Mouse (Mus musculus): Measurements from ENCODE around the gene Rnf31. TPM values are rescaled to one million over a fixed set of nuclear protein-coding genes. Genes with fewer than 3 reads are reported as not detected.

The Rnf31 gene
- polyA plus RNA-seq, 1 experiment from 2014 or later, result 13.2 TPM

- Histone ChIP-seq H3K9me3 (ENCODE audit: control insufficient read depth, low read depth, low read length) (no peaks in the 10 kb centered on the region), H3K4me3 (ENCODE audit: low read depth, low read length) (peak overlapping the region; percentile 24), H3K27ac (ENCODE audit: low read length) (no peak overlapping the region), H3K36me3 (ENCODE audit: control insufficient read depth, insufficient read depth, low read length) (no peaks in the 10 kb centered on the region; the same call in 1 of the 2 replicates), H3K4me2 (replicated peaks; ENCODE audit: low read depth, low read length) (peak overlapping the region; percentile 39), H3K9ac (replicated peaks; ENCODE audit: low read depth, low read length) (0 out of 2 replicates have a peak overlapping the region, but pooled peaks have one; percentile 18), H3K4me1 (ENCODE audit: control insufficient read depth, insufficient read depth, low read length) (no peaks in the 10 kb centered on the region), H3K27me3 (ENCODE audit: control insufficient read depth, insufficient read depth, low read length) (no peaks in the 10 kb centered on the region)
- 0 out of 2 replicates have a peak, but pooled peaks have one; percentile 47 for ATAC-seq (ENCODE audit: insufficient number of reproducible peaks, insufficient read depth, low FRiP score, low read depth)
- 36% methylated on average over 22 of the region's 22 CpGs for WGBS
These were observed 27.1 kb downstream of the Rnf31 start for GRCm38 (mm10) chr14:55618486-55619195.

GRCm38 (mm10) chr14:55628077-55628827 is 36.7 kb downstream of the Rnf31 start:
- Histone ChIP-seq H3K4me2 (replicated peaks; ENCODE audit: low read depth, low read length) (no peak overlapping the region), H3K27ac (ENCODE audit: low read length) (no peak overlapping the region), H3K9ac (replicated peaks; ENCODE audit: low read depth, low read length) (no peak overlapping the region), H3K36me3 (ENCODE audit: control insufficient read depth, insufficient read depth, low read length) (peaks cover 71% of the 10 kb centered on the region), H3K9me3 (ENCODE audit: control insufficient read depth, low read depth, low read length) (no peaks in the 10 kb centered on the region), H3K4me3 (ENCODE audit: low read depth, low read length) (no peak overlapping the region), H3K27me3 (ENCODE audit: control insufficient read depth, insufficient read depth, low read length) (no peaks in the 10 kb centered on the region), H3K4me1 (ENCODE audit: control insufficient read depth, insufficient read depth, low read length) (no peaks in the 10 kb centered on the region)
- ATAC-seq (ENCODE audit: insufficient number of reproducible peaks, insufficient read depth, low FRiP score, low read depth), result no peak
- WGBS, result 88% methylated on average over 27 of the region's 27 CpGs

DNA sequence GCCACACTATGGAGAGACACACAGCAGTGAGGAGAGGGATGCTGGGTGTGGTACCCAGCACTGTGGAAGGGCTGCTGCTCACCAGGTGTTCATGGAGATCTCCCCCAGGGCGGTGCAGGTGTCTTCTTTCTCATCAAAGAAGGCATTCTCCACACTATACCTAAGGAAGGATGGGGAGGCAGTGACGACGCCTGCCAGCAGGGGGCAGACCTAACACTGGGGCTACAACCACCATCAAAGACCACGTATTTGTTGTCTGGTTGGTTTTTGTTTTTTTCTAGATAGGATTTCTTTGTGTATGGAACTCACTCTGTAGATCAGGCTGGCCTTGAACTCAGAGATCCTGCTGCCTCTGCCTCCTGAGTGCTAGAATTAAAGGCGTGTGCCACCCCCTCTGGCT is 37.8 kb downstream of the Rnf31 start:
- Histone ChIP-seq H3K4me3 (ENCODE audit: low read depth, low read length) (no peak overlapping the region), H3K36me3 (ENCODE audit: control insufficient read depth, insufficient read depth, low read length) (peaks cover 80% of the 10 kb centered on the region), H3K4me2 (replicated peaks; ENCODE audit: low read depth, low read length) (no peak overlapping the region), H3K27ac (ENCODE audit: low read length) (no peak overlapping the region), H3K4me1 (ENCODE audit: control insufficient read depth, insufficient read depth, low read length) (no peaks in the 10 kb centered on the region), H3K9ac (replicated peaks; ENCODE audit: low read depth, low read length) (no peak overlapping the region), H3K9me3 (ENCODE audit: control insufficient read depth, low read depth, low read length) (no peaks in the 10 kb centered on the region), H3K27me3 (ENCODE audit: control insufficient read depth, insufficient read depth, low read length) (no peaks in the 10 kb centered on the region)
- WGBS, result 57% methylated on average over 5 of the region's 5 CpGs
- no peak for ATAC-seq (ENCODE audit: insufficient number of reproducible peaks, insufficient read depth, low FRiP score, low read depth)

DNA sequence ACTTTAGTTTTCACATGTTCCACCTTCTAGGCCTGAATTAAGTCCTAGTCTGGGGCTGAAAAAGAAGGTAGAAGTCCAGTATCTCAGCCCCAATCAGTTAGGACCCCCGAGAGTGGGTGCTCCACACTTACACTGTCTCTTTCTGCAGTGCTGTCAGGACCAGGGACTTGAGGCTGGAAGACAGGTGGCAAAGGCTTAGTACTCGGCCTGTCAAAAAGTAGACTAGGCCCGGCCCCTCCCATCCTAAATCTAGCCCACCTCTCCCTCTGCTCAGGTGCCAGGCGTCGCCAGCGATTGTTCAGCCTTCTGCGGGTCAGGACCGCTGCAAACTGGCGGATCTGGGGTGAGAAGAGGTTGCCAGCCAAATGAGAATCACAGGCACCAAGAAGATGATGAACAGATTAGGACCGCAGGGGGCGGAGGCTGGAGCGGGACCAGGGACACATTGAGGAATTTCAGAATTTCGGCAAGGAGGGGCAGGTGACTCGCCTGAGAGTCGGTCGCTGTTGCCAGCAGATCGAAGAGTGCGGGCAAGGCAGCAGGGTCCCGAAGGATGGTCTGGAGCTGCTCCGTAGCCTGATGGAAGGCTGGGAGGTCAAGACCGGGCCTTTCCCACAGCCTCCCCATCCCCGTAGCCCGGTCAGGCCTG is 43.5 kb downstream of the Rnf31 start:
- Histone ChIP-seq H3K4me1 (ENCODE audit: control insufficient read depth, insufficient read depth, low read length) (peaks cover 5% of the 10 kb centered on the region; the same call in 1 of the 2 replicates), H3K9ac (replicated peaks; ENCODE audit: low read depth, low read length) (peak overlapping the region; percentile 39), H3K27ac (ENCODE audit: low read length) (peak overlapping the region; percentile 35; the same call in 1 of the 2 replicates), H3K4me3 (ENCODE audit: low read depth, low read length) (peak overlapping the region; percentile 58), H3K36me3 (ENCODE audit: control insufficient read depth, insufficient read depth, low read length) (peaks cover 76% of the 10 kb centered on the region), H3K4me2 (replicated peaks; ENCODE audit: low read depth, low read length) (peak overlapping the region; percentile 90), H3K9me3 (ENCODE audit: control insufficient read depth, low read depth, low read length) (no peaks in the 10 kb centered on the region), H3K27me3 (ENCODE audit: control insufficient read depth, insufficient read depth, low read length) (no peaks in the 10 kb centered on the region)
- 3% methylated on average over 23 of the region's 23 CpGs for WGBS
- ATAC-seq (ENCODE audit: insufficient number of reproducible peaks, insufficient read depth, low FRiP score, low read depth), result peak; percentile 53; the same call in 1 of the 2 replicates

DNA sequence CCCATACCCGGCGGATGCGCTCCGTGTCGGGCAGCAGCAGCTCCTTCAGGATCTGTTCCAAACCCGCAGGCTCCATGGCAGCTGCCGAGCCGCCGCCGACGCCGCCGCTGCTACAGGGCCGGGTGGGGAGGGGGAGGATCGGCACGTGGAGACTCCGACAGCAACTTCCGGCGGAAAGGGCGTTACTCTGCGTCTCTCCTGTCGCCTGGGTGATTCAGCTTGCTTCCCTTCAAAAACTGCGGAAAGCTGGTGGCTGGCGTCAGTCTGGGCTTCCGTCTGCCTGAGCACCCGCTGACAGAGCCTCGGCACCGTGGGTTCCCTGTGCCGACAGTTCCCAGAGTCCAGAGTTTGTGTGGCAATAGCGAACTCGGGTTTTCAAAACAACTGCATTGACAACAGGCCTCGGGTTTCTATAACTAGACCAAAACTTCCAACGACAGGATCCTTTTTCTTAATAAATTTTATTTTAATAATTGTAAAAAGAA is 44.1 kb downstream of the Rnf31 start, which contains the start of gene Ipo4:
TSS of gene Ipo4 (minus strand) at position 435 of the 485 bp plus-strand sequence.
- Histone ChIP-seq H3K27ac (ENCODE audit: low read length) (peak within 1 kb of the TSS; percentile 35; the same call in 1 of the 2 replicates), H3K4me2 (replicated peaks; ENCODE audit: low read depth, low read length) (peak within 1 kb of the TSS; percentile 90), H3K36me3 (ENCODE audit: control insufficient read depth, insufficient read depth, low read length) (peaks cover 76% of the 10 kb centered on the region), H3K9ac (replicated peaks; ENCODE audit: low read depth, low read length) (peak within 1 kb of the TSS; percentile 39), H3K4me1 (ENCODE audit: control insufficient read depth, insufficient read depth, low read length) (peaks cover 5% of the 10 kb centered on the region; the same call in 1 of the 2 replicates), H3K9me3 (ENCODE audit: control insufficient read depth, low read depth, low read length) (no peaks in the 10 kb centered on the region), H3K27me3 (ENCODE audit: control insufficient read depth, insufficient read depth, low read length) (no peaks in the 10 kb centered on the region), H3K4me3 (ENCODE audit: low read depth, low read length) (peak within 1 kb of the TSS; percentile 58)
- WGBS, result 2% methylated on average over 33 of the region's 33 CpGs
- peak; percentile 82 for ATAC-seq (ENCODE audit: insufficient number of reproducible peaks, insufficient read depth, low FRiP score, low read depth)

DNA sequence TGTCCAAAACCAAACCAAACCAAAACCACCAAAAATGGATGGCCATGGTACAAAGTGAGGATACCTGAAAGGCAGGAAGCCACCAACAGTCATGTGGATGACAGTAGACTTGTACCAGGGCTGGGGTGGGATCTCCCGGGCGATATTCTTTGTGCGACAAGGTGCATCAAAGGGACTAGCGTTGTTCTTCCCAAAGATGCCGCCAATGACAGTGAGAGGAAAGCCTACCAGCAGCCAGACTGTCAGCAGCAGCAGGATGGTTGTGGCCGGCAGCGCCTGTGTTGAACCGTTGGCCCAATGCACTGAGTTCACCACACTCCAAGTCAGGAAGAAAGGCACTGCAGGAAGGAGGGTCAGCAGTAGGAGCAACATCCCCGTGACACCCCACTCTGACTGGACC is 46.3 kb downstream of the Rnf31 start, which contains the start of gene Gm49378:
TSS of gene Gm49378 (minus strand) at position 101 of the 400 bp plus-strand sequence.
- Histone ChIP-seq H3K9ac (replicated peaks; ENCODE audit: low read depth, low read length) (no peak within 1 kb of the TSS), H3K4me1 (ENCODE audit: control insufficient read depth, insufficient read depth, low read length) (peaks cover 9% of the 10 kb centered on the region; the same call in 1 of the 2 replicates), H3K9me3 (ENCODE audit: control insufficient read depth, low read depth, low read length) (no peaks in the 10 kb centered on the region), H3K36me3 (ENCODE audit: control insufficient read depth, insufficient read depth, low read length) (peaks cover 63% of the 10 kb centered on the region), H3K27ac (ENCODE audit: low read length) (no peak within 1 kb of the TSS), H3K27me3 (ENCODE audit: control insufficient read depth, insufficient read depth, low read length) (no peaks in the 10 kb centered on the region), H3K4me3 (ENCODE audit: low read depth, low read length) (no peak within 1 kb of the TSS), H3K4me2 (replicated peaks; ENCODE audit: low read depth, low read length) (no peak within 1 kb of the TSS)
- WGBS, result 94% methylated on average over 9 of the region's 9 CpGs
- ATAC-seq (ENCODE audit: insufficient number of reproducible peaks, insufficient read depth, low FRiP score, low read depth), result no peak

GRCm38 (mm10) chr14:55640816-55641215 is 49.3 kb downstream of the Rnf31 start:
- no peak for ATAC-seq (ENCODE audit: insufficient number of reproducible peaks, insufficient read depth, low FRiP score, low read depth)
- no peak overlapping the region for H3K27ac ChIP-seq (ENCODE audit: low read length)
- H3K27me3 ChIP-seq (ENCODE audit: control insufficient read depth, insufficient read depth, low read length), result no peaks in the 10 kb centered on the region
- WGBS, result 95% methylated on average over 14 of the region's 14 CpGs
- H3K4me3 ChIP-seq (ENCODE audit: low read depth, low read length), result no peak overlapping the region
- no peak overlapping the region for H3K9ac ChIP-seq (replicated peaks; ENCODE audit: low read depth, low read length)
- no peaks in the 10 kb centered on the region for H3K9me3 ChIP-seq (ENCODE audit: control insufficient read depth, low read depth, low read length)
- peaks cover 50% of the 10 kb centered on the region for H3K36me3 ChIP-seq (ENCODE audit: control insufficient read depth, insufficient read depth, low read length)
- no peak overlapping the region for H3K4me2 ChIP-seq (replicated peaks; ENCODE audit: low read depth, low read length)
- H3K4me1 ChIP-seq (ENCODE audit: control insufficient read depth, insufficient read depth, low read length), result peaks cover 10% of the 10 kb centered on the region; the same call in 1 of the 2 replicates

- WGBS, result 94% methylated on average over 13 of the region's 13 CpGs
- no peaks in the 10 kb centered on the region for H3K9me3 ChIP-seq (ENCODE audit: control insufficient read depth, low read depth, low read length)
- ATAC-seq (ENCODE audit: insufficient number of reproducible peaks, insufficient read depth, low FRiP score, low read depth), result no peak
- H3K4me1 ChIP-seq (ENCODE audit: control insufficient read depth, insufficient read depth, low read length), result peaks cover 10% of the 10 kb centered on the region; the same call in 1 of the 2 replicates
- no peak overlapping the region for H3K4me2 ChIP-seq (replicated peaks; ENCODE audit: low read depth, low read length)
- peaks cover 48% of the 10 kb centered on the region for H3K36me3 ChIP-seq (ENCODE audit: control insufficient read depth, insufficient read depth, low read length)
- H3K9ac ChIP-seq (replicated peaks; ENCODE audit: low read depth, low read length), result no peak overlapping the region
- no peak overlapping the region for H3K27ac ChIP-seq (ENCODE audit: low read length)
- no peak overlapping the region for H3K4me3 ChIP-seq (ENCODE audit: low read depth, low read length)
- H3K27me3 ChIP-seq (ENCODE audit: control insufficient read depth, insufficient read depth, low read length), result no peaks in the 10 kb centered on the region
These were observed 49.8 kb downstream of the Rnf31 start for GRCm38 (mm10) chr14:55641291-55641690.

Data from stomach, embryonic 14.5 days (tissue).